Mouse (Mus musculus) testis, adult 10 weeks (tissue): ENCODE measurements around the gene Fdx1. TPM values are rescaled to one million over a fixed set of nuclear protein-coding genes. Genes with fewer than 3 reads are reported as not detected.

Experiments used
- polyA plus RNA-seq: library from polyadenylated mRNA; stranded (reverse); fragments of 350-450 nt; fragmentation: Illumina TruSeq; extraction: RNeasy Lipid Tissue Mini Kit (QIAGEN cat#74804); gene quantifications from one replicate; pipeline ENCODE4 v1.2.3, GENCODE M21; 2014; ENCODE audit warnings: low read depth, low replicate concordance

Fdx1 gene
- 39.8 TPM for polyA plus RNA-seq

GRCm38 (mm10) chr9:51962975-51963701, at the start of gene Fdx1:
Fdx1 (minus strand) TSS chr9:51963556.

Other genes with a start within 250 kb of the Fdx1 start
- gene Arhgap20, start 198.2 kb downstream of the Fdx1 start, polyA plus RNA-seq = 55.6 TPM
- gene Rdx, start 83.6 kb upstream of the Fdx1 start, polyA plus RNA-seq = 380 TPM
- gene Zc3h12c, start 205.0 kb upstream of the Fdx1 start, polyA plus RNA-seq = 6.7 TPM